ENCODE assay signal across 9 mouse cellular contexts in the genomic region with DNA sequence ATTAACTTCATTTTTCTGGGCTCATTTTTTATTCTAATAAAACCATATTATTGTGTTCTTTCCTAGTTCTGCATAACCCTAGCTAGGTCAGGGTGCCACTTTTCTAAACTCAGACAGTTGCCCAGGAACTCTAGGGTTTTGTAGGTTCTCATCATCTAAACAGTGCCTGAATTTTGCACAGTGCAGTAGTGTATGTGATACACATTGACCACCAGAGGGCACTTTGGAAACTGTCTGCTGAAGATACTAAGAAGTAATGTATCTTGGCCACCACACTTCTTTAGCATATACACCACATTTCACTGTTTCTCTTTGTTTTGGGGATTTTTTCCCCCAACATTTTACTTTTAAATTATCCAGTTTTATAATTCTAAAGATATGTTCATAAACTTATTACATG. TPM values are rescaled to one million over a fixed set of nuclear protein-coding genes. Genes with fewer than 3 reads are reported as not detected.
A peak's percentile ranks its signal among the peaks of the same experiment; 100 is the strongest.
DNase-seq lines count a peak whose midpoint lies in the region; ATAC-seq lines count a peak whose summit lies in the region.
"Had no signal": no experiment of that assay in that cellular context is flagged by ENCODE, and none has a peak within 500 bp of the region (broad histone marks: within the 10 kb centered on the region; RNA-seq: fewer than 3 reads in every experiment).

No protein-coding gene starts in this region.

- no peaks in the 10 kb centered on the region for H3K4me1 ChIP-seq in kidney, embryonic 16.5 days (ENCODE audit: insufficient read depth, low read length)
- no peaks in the 10 kb centered on the region for H3K4me1 ChIP-seq in midbrain, embryonic 14.5 days (ENCODE audit: control insufficient read depth, insufficient read depth, low read length)
- H3K4me1 ChIP-seq: liver, embryonic 13.5 days had no signal

- ATAC-seq in kidney, embryonic 16.5 days (ENCODE audit: low FRiP score, low TSS enrichment), result peak; percentile 65; the same call in 1 of the 2 replicates
- ATAC-seq in midbrain, embryonic 14.5 days (ENCODE audit: low FRiP score, low TSS enrichment), result peak; percentile 80; the same call in 1 of the 2 replicates

- no peaks in the 10 kb centered on the region for H3K27me3 ChIP-seq in kidney, embryonic 16.5 days (ENCODE audit: insufficient read depth, low read length)
- no peaks in the 10 kb centered on the region for H3K27me3 ChIP-seq in midbrain, embryonic 14.5 days (ENCODE audit: control insufficient read depth, insufficient read depth, low read length)
- H3K27me3 ChIP-seq: liver, embryonic 13.5 days had no signal

- H3K9me3 ChIP-seq in kidney, embryonic 16.5 days (ENCODE audit: low read length), result no peaks in the 10 kb centered on the region
- no peaks in the 10 kb centered on the region for H3K9me3 ChIP-seq in midbrain, embryonic 14.5 days (ENCODE audit: control insufficient read depth, low read length)
- H3K9me3 ChIP-seq: liver, embryonic 13.5 days had no signal

- H3K9ac ChIP-seq in kidney, embryonic 16.5 days (replicated peaks; ENCODE audit: low read length), result no peak overlapping the region
- no peak overlapping the region for H3K9ac ChIP-seq in midbrain, embryonic 14.5 days (replicated peaks; ENCODE audit: low read length)
- H3K9ac ChIP-seq: liver, embryonic 13.5 days had no signal

- no peak overlapping the region for H3K4me3 ChIP-seq in kidney, embryonic 16.5 days (ENCODE audit: low read length)
- H3K4me3 ChIP-seq in midbrain, embryonic 14.5 days (replicated peaks; ENCODE audit: low read depth, low read length), result no peak overlapping the region
- H3K4me3 ChIP-seq: liver, embryonic 13.5 days had no signal

- H3K36me3 ChIP-seq in kidney, embryonic 16.5 days (ENCODE audit: insufficient read depth, low read length), result peaks cover 14% of the 10 kb centered on the region; the same call in 1 of the 2 replicates
- peaks cover 36% of the 10 kb centered on the region for H3K36me3 ChIP-seq in midbrain, embryonic 14.5 days (ENCODE audit: control insufficient read depth, insufficient read depth, low read length)

- no peak for DNase-seq in kidney, adult 9 months
- peak; percentile 55 for DNase-seq in MN1 (ENCODE audit: low spot score)
- peak; percentile 41 for DNase-seq in forelimb bud, embryonic 11.5 days (ENCODE audit: low read depth, low spot score)
- DNase-seq in midbrain, embryonic 14.5 days, result peak; percentile 87
- DNase-seq in gastrocnemius, postnatal 14 days, result no peak
- no peak for DNase-seq in cerebellum, postnatal 36 days
- no peak for DNase-seq in frontal cortex, postnatal 14 days (ENCODE audit: low spot score in 2 of 2)
- DNase-seq: liver, embryonic 13.5 days had no signal

- H3K4me2 ChIP-seq in kidney, embryonic 16.5 days (replicated peaks; ENCODE audit: low read depth, low read length), result no peak overlapping the region
- H3K4me2 ChIP-seq in midbrain, embryonic 14.5 days (ENCODE audit: low read length), result no peak overlapping the region
- H3K4me2 ChIP-seq: liver, embryonic 13.5 days had no signal

- intact Hi-C loops in gastrocnemius, postnatal 14 days (cut with DNase I; ENCODE audit: low total_unique reads), result no loop called here

- H3K27ac ChIP-seq in kidney, embryonic 16.5 days (ENCODE audit: low read length), result no peak overlapping the region
- no peak overlapping the region for H3K27ac ChIP-seq in midbrain, embryonic 14.5 days (replicated peaks; ENCODE audit: low read depth, low read length)
- H3K27ac ChIP-seq: liver, embryonic 13.5 days had no signal

RNA-seq across cellular contexts. Expression of gene 2610301B20Rik, which starts 22.6 kb away (rescaled TPM):
- 29.7 and 32.4 TPM in 2 replicates for polyA plus RNA-seq in kidney, embryonic 16.5 days (2015; fragmentation: Nextera tagmentation; extraction: Ambion mirVana)
- 48.2 and 53.4 TPM in 2 replicates for polyA plus RNA-seq in midbrain, embryonic 14.5 days (2014; fragmentation: Nextera tagmentation; extraction: Ambion mirVana)
- total RNA-seq in gastrocnemius, postnatal 14 days (2021), result 1 to 10 TPM; 3.8 to 4.1 TPM

Comparison
In these comparisons a context has a peak if more than half of its experiments do, and no peak if none do; other contexts are left out.
1. DNase-seq: peak in MN1 (single experiment), forelimb bud, embryonic 11.5 days (single experiment) and midbrain, embryonic 14.5 days (single experiment); none in kidney, adult 9 months (single experiment), gastrocnemius, postnatal 14 days (single experiment), cerebellum, postnatal 36 days (0 of 2) and frontal cortex, postnatal 14 days (0 of 2).